Mouse (Mus musculus): ENCODE measurements at regions not wholly inside any gene's neighbourhood (a gene's known extent, or its start where the extent isn't known, plus 50 kb on each side); places are given as distances from the start of the nearest gene placed in this dataset.

DNA sequence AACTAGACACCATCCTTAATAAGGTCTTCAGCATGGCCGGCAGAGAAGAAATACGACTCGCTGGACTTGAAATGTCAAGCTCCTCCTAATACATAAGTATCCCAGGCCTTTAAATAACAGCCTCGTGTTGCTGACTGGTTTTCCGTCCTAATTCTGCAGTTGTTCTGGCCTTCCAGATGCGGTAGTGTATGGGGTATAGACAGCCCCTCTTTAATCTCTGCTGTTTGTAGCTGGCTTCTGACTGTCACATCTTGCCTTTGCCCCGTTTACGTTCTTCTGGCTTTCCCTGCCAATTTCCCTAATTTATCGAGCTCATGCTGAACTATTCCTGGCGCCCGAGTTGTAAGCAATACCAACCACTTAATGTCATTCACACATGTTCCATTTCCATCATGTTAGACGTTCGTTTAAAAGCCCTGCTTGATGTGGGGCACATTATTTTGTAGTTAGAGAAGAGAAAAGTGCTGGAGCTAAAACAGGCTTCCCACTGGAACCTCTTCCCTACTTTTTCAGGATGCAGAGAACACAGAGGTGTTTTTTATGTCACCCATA, 1042.2 kb downstream of the Adgrl2 start:
- no peak for TF ChIP-seq POLR2A (IDR thresholded peaks at IDR 0.05; ENCODE audit: low read depth, low read length)
- TF ChIP-seq CTCF (IDR thresholded peaks at IDR 0.05; ENCODE audit: extremely low read depth, insufficient read length, insufficient replicate concordance, low read depth, low read length), result no peak
